ENCODE assay signal across 18 mouse cellular contexts in genomic region chr13:8525748-8526631, GRCm38 (mm10).
DNase-seq lines count a peak whose midpoint lies in the region; ATAC-seq and TF ChIP-seq lines count a peak whose summit lies in the region.
"Had no signal": no experiment of that assay in that cellular context is flagged by ENCODE, and none has a peak within 500 bp of the region (broad histone marks: within the 10 kb centered on the region; RNA-seq: fewer than 3 reads in every experiment).

No protein-coding gene starts in this region.

- no peak overlapping the region for H3K27ac ChIP-seq in forebrain, embryonic 13.5 days
- H3K27ac ChIP-seq in forebrain, embryonic 16.5 days (ENCODE audit: low read length) = no peak overlapping the region
- H3K27ac ChIP-seq in lung, embryonic 16.5 days (ENCODE audit: low read length) = no peak overlapping the region
- H3K27ac ChIP-seq in intestine, postnatal 0 days (ENCODE audit: low read depth, low read length) = no peak overlapping the region
- H3K27ac ChIP-seq: forebrain, embryonic 15.5 days; gastrocnemius, adult 2 months had no signal

- DNase-seq in lung, adult 18-20 months = no peak
- no peak for DNase-seq in Patski (ENCODE audit: low read depth, low spot score)
- no peak for DNase-seq in frontal cortex, postnatal 25 days (ENCODE audit: low spot score in 2 of 2)
- no peak for DNase-seq in c-Kit-positive CD71-positive TER-119-positive erythroid progenitor cells, embryonic 14.5 days (ENCODE audit: low spot score)
- DNase-seq: adrenal gland, adult 8-10 months; gastrocnemius, adult 2 months; heart, postnatal 10 days; kidney, adult 18-20 months; kidney, postnatal 14 days; liver, postnatal 0 days; thymus, adult 18-20 months; thymus, postnatal 4 days had no signal

- H3K9ac ChIP-seq in forebrain, embryonic 13.5 days = no peak overlapping the region
- H3K9ac ChIP-seq in forebrain, embryonic 16.5 days (replicated peaks; ENCODE audit: low read depth, low read length) = no peak overlapping the region
- no peak overlapping the region for H3K9ac ChIP-seq in lung, embryonic 16.5 days (ENCODE audit: low read length)
- no peak overlapping the region for H3K9ac ChIP-seq in intestine, postnatal 0 days (ENCODE audit: low read depth, low read length)
- H3K9ac ChIP-seq: forebrain, embryonic 15.5 days; liver, postnatal 0 days had no signal

- no peaks in the 10 kb centered on the region for H3K36me3 ChIP-seq in forebrain, embryonic 13.5 days (ENCODE audit: poor library complexity, severe bottlenecking)
- no peaks in the 10 kb centered on the region for H3K36me3 ChIP-seq in forebrain, embryonic 16.5 days (ENCODE audit: control insufficient read depth, insufficient read depth)
- H3K36me3 ChIP-seq in lung, embryonic 16.5 days (ENCODE audit: control insufficient read depth, insufficient read depth, low read length) = no peaks in the 10 kb centered on the region
- H3K36me3 ChIP-seq in intestine, postnatal 0 days (ENCODE audit: control insufficient read depth, insufficient read depth) = no peaks in the 10 kb centered on the region
- H3K36me3 ChIP-seq: forebrain, embryonic 15.5 days had no signal

- no peak for TF ChIP-seq CTCF in Patski (IDR thresholded peaks at IDR 0.05)
- no peak for TF ChIP-seq CTCF in intestine, postnatal 0 days (IDR thresholded peaks at IDR 0.05; ENCODE audit: low read depth)

- ATAC-seq in forebrain, embryonic 13.5 days = 0 out of 2 replicates have a peak, but pooled peaks have one; percentile 13
- ATAC-seq in forebrain, embryonic 16.5 days = no peak
- peak; percentile 56; the same call in 1 of the 2 replicates for ATAC-seq in lung, embryonic 16.5 days (ENCODE audit: low read depth)
- ATAC-seq in Patski = peak; percentile 39
- peak; percentile 54; the same call in 1 of the 2 replicates for ATAC-seq in intestine, postnatal 0 days
- ATAC-seq: forebrain, embryonic 15.5 days; liver, postnatal 0 days had no signal

- CTCF ChIA-PET in Patski (lab: Charles Lee) = no interaction called here

- H3K4me1 ChIP-seq in forebrain, embryonic 13.5 days = no peaks in the 10 kb centered on the region
- no peaks in the 10 kb centered on the region for H3K4me1 ChIP-seq in forebrain, embryonic 16.5 days (replicated peaks; ENCODE audit: control insufficient read depth, insufficient read depth, low read length)
- H3K4me1 ChIP-seq in lung, embryonic 16.5 days (replicated peaks; ENCODE audit: control insufficient read depth, insufficient read depth, low read length) = no peaks in the 10 kb centered on the region; the same call in 1 of the 2 replicates
- H3K4me1 ChIP-seq in intestine, postnatal 0 days (replicated peaks; ENCODE audit: control insufficient read depth, insufficient read depth, low read length) = no peaks in the 10 kb centered on the region
- H3K4me1 ChIP-seq: forebrain, embryonic 15.5 days had no signal

- WGBS in forebrain, embryonic 13.5 days = 69% methylated on average over 9 of the region's 9 CpGs
- 58% methylated on average over 9 of the region's 9 CpGs for WGBS in forebrain, embryonic 16.5 days
- 20% methylated on average over 9 of the region's 9 CpGs for WGBS in lung, embryonic 16.5 days
- WGBS in intestine, postnatal 0 days = 34% methylated on average over 9 of the region's 9 CpGs

- POLR2A ChIA-PET in Patski (lab: Charles Lee) = no interaction called here

- H3K9me3 ChIP-seq in forebrain, embryonic 13.5 days (replicated peaks) = no peaks in the 10 kb centered on the region
- no peaks in the 10 kb centered on the region for H3K9me3 ChIP-seq in forebrain, embryonic 16.5 days (ENCODE audit: control insufficient read depth, low read length)
- H3K9me3 ChIP-seq in lung, embryonic 16.5 days (ENCODE audit: control insufficient read depth, low read length) = no peaks in the 10 kb centered on the region
- H3K9me3 ChIP-seq in intestine, postnatal 0 days (ENCODE audit: control insufficient read depth) = no peaks in the 10 kb centered on the region
- H3K9me3 ChIP-seq: forebrain, embryonic 15.5 days had no signal

- in situ Hi-C loops in Patski (cut with MboI; ENCODE audit: low pct_unique_long_range_greater_than_20kb) = no loop called here

- no peaks in the 10 kb centered on the region for H3K27me3 ChIP-seq in forebrain, embryonic 13.5 days
- H3K27me3 ChIP-seq in forebrain, embryonic 16.5 days (replicated peaks; ENCODE audit: control insufficient read depth, insufficient read depth, low read length) = no peaks in the 10 kb centered on the region
- no peaks in the 10 kb centered on the region for H3K27me3 ChIP-seq in lung, embryonic 16.5 days (ENCODE audit: control insufficient read depth, insufficient read depth, low read depth, low read length)
- H3K27me3 ChIP-seq in Patski = no peaks in the 10 kb centered on the region
- no peaks in the 10 kb centered on the region for H3K27me3 ChIP-seq in intestine, postnatal 0 days (replicated peaks; ENCODE audit: control insufficient read depth, insufficient read depth, low read length)
- H3K27me3 ChIP-seq: forebrain, embryonic 15.5 days had no signal

- H3K4me3 ChIP-seq in forebrain, embryonic 13.5 days = no peak overlapping the region
- no peak overlapping the region for H3K4me3 ChIP-seq in forebrain, embryonic 16.5 days (replicated peaks; ENCODE audit: low read length)
- H3K4me3 ChIP-seq in lung, embryonic 16.5 days (ENCODE audit: low read length) = no peak overlapping the region
- H3K4me3 ChIP-seq in intestine, postnatal 0 days (ENCODE audit: low read depth, low read length) = no peak overlapping the region; the same call in 1 of the 2 replicates
- H3K4me3 ChIP-seq: forebrain, embryonic 15.5 days; gastrocnemius, adult 2 months had no signal

- no peak overlapping the region for H3K4me2 ChIP-seq in forebrain, embryonic 13.5 days
- no peak overlapping the region for H3K4me2 ChIP-seq in forebrain, embryonic 16.5 days (ENCODE audit: low read length)
- no peak overlapping the region for H3K4me2 ChIP-seq in lung, embryonic 16.5 days (ENCODE audit: low read depth, low read length)
- peak overlapping the region; percentile 30; the same call in 1 of the 2 replicates for H3K4me2 ChIP-seq in intestine, postnatal 0 days (replicated peaks; ENCODE audit: low read depth)
- H3K4me2 ChIP-seq: forebrain, embryonic 15.5 days; heart, embryonic 11.5 days had no signal
